Mouse (Mus musculus) A20 (cell line): ENCODE results near the gene Ccdc85b.
"Not testable (repeated sequence)": the region's sequence is repeated elsewhere in the genome, so short reads cannot be mapped to it uniquely, and the experiment has no call there.

Source experiments
- DNase-seq: peaks from one replicate; pipeline ENCODE4 v3.0.0-alpha.2; 2011; ENCODE audit warnings: low read depth, low spot score

Ccdc85b gene

DNA sequence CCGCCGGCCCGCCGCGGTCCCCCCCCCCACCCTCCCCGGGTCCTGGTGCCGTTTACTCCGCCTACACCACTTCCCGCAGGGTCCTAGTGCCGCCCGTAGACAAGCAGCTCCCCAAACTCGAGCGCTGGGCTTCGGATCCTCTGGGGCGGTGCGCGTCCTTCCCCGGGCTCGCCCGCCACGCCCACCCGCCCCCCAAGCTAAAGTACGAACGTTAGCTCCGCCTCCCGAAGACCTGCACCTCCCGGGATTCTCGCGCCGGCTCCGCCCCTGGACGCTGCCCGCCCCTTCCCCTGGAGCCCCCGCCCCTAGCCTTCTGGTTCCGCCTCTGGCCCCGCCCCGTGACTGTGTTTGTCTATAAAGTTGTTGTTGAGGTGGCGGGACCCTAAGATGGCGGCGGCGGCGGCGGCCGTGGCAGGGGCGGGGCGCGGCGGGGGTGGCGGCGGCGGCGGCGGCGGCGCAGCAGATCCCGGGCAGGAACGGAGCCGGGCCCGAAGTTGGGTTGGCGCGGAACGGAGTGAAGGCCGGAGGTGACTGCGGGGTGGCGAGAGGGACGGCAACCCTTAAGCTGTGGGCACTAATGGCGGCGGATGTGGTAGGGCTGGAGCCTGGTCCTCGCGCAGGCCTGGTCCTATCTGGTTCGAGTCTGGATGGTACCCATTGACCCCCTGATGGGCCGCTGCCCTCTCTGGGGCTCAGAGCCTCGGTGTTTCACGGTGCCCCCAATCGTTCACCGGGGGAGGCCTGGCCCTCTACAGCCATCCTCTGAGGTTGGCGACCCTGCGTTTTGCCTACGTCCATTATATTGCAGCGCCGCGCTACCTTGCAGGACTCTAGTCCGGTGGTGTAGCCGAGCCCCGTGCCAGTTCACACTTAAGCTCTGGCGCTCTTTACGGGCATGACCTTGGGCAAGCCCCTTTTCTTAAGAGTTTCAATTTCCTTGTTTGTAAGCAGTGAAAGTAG lies 32.6 kb downstream of the Ccdc85b start, which contains the start of the genes Drap1 and AI837181:
Drap1 (minus strand) TSS at position 198 of the 960 bp plus-strand sequence.
AI837181 (plus strand) TSS at position 363 of the 960 bp plus-strand sequence.
- peak; percentile 99 for DNase-seq

- peak; percentile 87 for DNase-seq
These were observed 33.5 kb downstream of the Ccdc85b start for GRCm38 (mm10) chr19:5424092-5424781.

- no peak for DNase-seq
These were observed 34.1 kb downstream of the Ccdc85b start for GRCm38 (mm10) chr19:5423561-5423960.

DNA sequence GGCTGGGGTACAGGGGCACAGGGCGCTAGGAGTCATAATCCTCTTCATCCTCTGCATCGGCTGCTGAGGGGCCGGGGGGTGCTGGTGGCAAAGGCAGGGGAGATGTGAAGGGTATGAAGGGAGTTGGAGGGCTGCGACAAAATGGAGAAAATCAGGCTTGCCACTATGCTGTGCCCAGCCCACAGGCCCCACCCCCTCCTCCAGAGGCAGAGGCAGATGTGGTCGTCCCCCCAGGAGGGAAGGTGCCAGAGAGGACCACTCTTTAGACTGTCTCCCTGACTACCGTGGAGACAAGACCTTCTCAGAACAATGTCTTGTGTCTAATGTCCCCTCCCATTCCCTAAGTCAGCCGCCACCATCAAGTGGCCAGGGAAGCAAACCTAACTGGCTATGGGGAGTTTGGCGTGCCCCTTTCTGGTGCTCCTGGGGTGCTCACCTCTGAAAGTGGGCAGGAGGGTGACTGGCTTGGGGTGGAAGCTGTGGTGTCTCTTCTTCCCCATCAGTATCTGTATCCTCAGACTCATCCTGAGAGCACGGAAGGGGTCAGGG lies 34.7 kb downstream of the Ccdc85b start:
- DNase-seq = no peak

DNA sequence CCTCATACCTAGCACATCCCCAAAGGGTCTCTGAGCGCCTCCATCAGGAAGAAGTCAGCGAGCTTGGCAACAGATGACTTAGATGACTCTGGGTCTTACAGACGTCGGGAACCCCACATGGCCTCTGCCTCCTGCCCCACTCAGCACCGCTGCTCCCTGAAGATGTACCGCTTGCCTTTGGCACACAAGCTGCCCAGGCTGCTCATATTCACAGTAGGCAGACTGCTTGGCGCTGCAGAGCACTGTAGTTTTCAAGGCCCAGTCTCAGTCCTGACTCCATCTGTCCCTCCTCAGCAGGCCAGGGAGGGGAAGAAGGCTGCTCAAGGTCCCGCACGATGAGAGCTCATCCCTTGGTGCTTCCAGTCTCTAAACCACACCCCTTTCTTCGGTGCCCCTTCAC lies 35.4 kb downstream of the Ccdc85b start:
- DNase-seq = no peak

DNA sequence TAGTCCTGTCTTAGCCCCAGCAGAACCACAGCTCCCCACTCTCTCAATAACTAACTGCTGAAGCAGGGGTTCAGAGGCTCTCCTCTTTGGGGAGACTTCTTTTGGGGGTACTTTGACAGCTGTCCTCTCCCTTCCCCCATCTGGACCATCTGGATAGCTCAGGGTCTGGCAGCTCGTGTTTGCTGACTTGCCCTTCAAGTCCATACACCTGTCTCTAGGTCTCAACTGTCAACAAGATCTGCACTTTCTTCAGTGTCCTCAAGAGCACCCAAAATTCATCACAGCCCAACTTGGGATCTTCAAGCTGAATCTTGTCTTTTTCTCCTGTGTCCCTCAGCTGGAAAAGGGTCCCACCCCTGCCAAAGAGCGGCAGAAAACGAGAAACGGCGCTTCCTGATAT lies 35.9 kb downstream of the Ccdc85b start:
- DNase-seq = no peak

- no peak for DNase-seq
These were observed 37.1 kb downstream of the Ccdc85b start for GRCm38 (mm10) chr19:5420579-5420978.

DNA sequence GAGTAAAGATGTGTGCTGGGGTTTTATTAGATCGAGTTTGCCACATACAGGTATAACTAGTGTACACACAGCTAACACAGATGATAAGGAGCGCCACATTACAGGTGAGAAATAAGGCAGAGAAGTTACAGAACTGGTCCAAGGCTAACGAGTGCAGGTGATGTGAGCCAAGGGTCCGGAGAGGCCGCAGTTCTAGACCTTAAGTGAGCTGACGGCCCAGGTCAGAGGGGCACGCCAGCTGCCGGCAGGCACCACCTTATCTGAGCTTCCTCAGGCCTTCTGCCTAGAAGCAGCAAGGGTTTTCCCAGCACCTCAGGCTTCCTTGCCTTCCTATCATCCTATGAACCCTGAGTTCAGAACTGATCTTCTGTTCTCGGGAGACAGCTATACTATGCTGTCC lies 38.1 kb downstream of the Ccdc85b start:
- no peak for DNase-seq

DNA sequence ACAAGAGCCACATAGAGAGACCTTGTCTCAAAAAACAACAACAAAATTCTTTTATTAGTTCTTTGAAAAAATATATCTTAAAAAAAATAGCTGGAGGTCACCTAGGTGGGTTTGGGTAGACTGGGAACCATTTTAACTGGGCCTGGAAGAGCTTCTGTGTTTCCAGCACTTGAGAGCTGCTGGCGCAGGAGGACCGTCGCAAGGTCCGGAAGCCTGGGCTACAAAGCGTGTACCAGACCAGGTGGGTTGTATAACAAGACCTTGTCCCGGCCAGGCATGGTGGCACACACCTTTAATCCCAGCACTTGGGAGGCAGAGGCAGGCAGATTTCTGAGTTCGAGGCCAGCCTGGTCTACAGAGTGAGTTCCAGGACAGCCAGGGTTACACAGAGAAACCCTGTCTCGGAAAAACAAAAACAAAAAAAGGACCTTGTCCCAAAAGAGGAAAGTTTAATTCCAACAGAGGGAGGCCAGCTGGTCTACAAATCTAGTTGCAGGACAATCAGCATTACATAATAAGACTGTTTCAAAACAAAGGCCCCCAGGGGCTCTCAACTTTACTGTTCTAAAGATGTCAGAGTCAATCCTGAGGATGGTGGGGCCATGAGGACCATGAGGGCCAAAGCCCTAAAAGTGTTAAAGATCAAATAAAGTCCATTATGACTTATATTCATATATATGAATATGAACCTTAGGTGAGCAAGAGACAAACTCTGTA lies 38.8 kb downstream of the Ccdc85b start:
- no peak for DNase-seq

DNA sequence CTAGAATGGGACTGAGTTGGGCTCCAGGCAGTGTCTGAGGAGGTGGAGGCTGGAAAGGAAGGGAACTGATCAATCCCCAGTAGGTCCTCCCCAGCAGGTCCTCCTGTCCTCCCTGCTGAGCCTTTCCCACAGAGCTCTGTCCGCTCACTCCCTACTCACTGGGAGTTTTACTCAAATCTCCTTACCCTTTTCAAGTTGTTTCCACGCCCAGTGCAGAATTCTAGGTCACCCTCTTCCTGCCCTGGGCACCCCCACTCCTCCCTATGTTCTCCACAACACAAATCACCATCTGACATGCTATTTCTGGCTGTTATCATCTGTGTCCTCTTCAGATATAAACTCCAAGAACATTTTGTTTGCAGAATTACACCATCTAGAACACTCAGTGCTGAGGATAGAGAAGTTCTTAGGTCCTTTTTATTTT lies 43.1 kb downstream of the Ccdc85b start:
- DNase-seq = no peak

- no peak for DNase-seq
These were observed 43.9 kb downstream of the Ccdc85b start for GRCm38 (mm10) chr19:5413840-5414239.

DNA sequence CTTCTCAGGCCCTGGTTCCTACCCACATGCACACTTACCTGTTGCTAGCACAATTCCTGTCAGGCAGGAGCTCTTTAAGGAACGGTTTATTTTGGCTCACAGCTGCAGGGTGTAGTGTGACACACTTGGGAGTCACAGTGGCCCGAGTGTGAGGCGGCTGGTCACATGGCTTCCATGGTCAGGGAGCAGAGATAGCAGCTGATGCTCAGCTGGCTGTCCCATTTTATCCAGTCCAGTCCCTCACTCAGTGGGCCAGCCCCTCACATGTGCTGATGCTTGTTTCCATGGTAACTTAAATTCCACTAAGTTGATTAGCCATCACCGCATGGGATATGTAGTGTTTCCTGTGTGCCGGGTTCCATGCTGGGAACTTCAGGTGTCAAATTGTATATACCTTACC lies 45.7 kb downstream of the Ccdc85b start:
- no peak for DNase-seq

GRCm38 (mm10) chr19:5410641-5411040 lies 47.1 kb downstream of the Ccdc85b start:
- no peak for DNase-seq

DNA sequence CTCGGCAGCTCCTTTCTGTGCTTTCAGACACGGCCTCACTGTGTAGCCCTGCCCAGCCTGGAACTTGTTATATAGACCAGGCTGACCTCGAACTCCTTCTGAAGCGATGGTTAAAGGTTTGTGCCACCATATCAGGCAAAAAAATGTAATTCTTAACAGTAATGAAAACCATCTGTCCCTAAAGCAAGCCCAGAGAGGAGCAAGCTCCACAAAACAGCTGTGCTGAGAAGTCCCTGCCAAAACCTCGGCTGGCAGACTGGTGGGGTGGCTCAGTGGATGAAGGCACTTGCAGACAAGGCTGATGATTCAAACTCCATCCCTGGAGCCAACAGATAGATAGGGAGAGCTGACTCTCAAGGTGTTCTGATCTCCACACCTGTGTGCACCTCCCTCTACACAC lies 48.6 kb downstream of the Ccdc85b start:
- DNase-seq = no peak

DNA sequence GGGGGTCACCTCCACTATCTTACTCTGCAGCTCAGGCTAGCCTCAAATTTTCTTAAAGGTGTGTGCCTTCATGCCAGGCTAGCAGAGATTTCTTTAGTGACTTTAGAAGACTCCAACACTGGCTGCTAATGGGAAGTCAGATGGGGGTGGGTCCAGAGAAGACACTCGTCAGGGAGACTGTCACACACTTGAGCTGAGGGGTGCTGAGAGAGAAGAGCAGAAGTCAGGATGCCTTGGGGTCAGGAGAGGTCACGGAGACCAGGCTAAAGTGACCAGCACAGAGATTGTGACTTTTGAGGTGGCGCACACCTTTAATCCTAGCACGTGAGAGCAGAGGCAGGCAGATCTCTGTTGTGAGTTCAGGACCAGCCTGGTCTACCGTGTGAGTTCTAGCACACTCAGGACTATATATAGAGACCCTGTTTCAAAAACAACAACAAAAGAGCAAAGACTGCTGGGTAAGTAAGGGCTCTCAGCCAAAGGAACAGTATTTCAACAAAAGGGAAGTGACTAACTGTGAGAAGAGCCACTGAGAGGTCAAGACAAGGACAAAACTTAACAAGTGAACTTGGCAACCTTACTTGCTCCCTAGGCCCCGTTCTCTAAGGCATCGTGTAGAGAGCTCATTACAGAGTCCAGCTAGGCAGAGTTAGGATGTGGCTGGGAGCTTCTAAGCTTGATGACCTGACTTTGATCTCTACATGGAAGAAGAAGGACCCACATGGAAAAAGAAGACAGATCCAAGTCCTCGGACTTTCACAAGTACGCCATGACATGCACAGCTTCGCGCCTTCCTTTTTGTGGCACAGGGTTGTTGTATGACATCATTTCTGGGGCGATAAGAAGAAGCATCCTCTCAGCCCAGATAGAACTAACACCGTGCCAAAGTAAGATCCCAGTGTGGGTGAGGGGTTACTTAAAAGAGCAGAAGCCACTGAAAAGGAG lies 49.4 kb downstream of the Ccdc85b start:
- DNase-seq = peak; percentile 47

DNA sequence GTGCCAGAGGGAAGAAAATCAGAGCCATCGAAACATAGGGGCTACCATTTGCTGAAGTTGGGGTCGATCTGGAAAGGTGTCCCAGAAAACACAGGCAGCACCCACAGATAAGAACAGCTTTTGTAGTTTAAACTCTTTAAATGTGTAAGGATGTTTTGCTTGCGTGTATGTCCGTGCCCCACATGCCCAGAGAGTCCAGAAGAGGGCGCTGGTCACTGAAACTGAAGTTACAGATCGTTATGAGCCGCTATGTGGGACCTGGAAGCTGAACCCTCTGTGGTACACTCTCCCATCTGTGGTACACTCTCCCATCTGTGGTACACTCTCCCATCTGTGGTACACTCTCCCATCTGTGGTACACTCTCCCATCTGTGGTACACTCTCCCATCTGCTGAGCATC lies 50.6 kb downstream of the Ccdc85b start:
- peak; percentile 67 for DNase-seq

DNA sequence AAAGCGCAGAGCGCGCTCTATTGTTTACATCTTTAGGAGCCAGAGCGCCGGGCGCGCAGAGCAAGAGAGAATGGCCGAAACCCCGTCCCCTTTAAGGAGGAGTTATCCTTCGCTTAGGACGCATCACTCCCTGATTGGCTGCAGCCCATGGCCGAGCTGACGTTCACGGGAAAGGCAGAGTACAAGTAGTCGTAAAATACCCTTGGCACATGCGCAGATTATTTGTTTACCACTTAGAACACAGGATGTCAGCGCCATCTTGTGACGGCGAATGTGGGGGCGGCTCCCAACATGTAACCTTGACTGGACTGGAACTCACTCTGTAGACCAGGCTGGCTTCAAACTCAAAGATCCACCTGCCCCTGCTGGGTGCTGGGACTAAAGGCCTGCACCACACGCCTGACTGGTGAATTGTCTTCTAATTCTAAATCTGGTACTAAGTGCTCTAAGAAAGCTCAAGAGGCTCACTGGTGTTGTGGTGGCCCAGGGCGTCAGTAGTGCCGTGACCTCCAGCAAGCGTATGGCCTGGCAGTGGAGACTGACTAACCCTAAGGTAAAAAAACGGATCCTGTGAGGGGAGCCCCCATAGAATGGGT lies 51.1 kb downstream of the Ccdc85b start:
- DNase-seq = not testable (repeated sequence)

GRCm38 (mm10) chr19:5405924-5406323 lies 51.8 kb downstream of the Ccdc85b start:
- no peak for DNase-seq
